Mouse (Mus musculus): Measurements from ENCODE around the gene Ints1. TPM values are rescaled to one million over a fixed set of nuclear protein-coding genes. Genes with fewer than 3 reads are reported as not detected.

Ints1 gene
- total RNA-seq, 2 experiments from 2014 or later = 32.8 to 40.4 TPM

DNA sequence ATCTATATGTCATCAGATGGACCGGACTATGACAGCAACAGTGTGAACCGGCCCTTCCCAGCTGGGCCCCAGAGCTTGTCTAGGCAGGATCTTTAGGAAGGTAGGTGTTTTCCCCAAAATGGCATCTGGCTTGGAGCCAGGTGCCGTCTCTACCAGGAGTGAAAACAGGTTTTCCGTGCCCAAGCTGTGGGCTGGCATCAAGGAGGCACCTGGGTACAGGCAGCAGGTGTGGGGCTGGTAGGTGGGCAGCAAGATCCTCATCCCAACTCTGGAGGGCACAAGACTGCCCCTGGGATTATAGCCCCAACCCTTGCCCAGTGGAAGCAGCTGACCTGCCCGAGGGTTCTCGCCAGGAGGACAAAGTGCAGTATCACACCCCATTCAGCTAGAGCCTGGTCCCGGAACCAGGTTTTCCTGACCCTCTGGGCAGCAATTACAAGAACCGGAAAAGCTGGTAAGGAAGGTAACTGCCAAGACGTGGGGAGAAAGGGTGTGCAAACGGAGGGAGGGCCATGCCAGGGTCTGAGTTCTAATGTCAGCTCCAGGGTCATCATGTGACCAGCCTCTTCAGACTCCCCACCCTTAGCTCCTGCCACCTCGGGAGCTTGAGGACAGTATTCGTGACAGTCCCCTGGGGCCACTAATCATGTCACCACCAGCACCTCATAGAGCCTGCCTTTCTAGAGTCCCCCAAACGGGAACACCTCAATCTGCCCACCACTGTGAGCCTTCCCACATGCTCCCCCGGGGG is 37.5 kb downstream of the Ints1 start:
- intact Hi-C loops (cut with DNase I) = no loop called here

GRCm38 (mm10) chr5:139736504-139736940 is 39.0 kb downstream of the Ints1 start:
- H3K27ac ChIP-seq = peak overlapping the region; percentile 66
- intact Hi-C loops (cut with DNase I) = no loop called here
- DNase-seq = no peak
- H3K4me3 ChIP-seq = peak overlapping the region; percentile 85
- no peak for TF ChIP-seq CTCF (IDR thresholded peaks at IDR 0.05)

More for the DNA sequence above, 37.5 kb downstream of the Ints1 start:
- Histone ChIP-seq H3K27ac (no peak overlapping the region), H3K4me3 (no peak overlapping the region)
- DNase-seq = no peak
- TF ChIP-seq CTCF (IDR thresholded peaks at IDR 0.05) = no peak

DNA sequence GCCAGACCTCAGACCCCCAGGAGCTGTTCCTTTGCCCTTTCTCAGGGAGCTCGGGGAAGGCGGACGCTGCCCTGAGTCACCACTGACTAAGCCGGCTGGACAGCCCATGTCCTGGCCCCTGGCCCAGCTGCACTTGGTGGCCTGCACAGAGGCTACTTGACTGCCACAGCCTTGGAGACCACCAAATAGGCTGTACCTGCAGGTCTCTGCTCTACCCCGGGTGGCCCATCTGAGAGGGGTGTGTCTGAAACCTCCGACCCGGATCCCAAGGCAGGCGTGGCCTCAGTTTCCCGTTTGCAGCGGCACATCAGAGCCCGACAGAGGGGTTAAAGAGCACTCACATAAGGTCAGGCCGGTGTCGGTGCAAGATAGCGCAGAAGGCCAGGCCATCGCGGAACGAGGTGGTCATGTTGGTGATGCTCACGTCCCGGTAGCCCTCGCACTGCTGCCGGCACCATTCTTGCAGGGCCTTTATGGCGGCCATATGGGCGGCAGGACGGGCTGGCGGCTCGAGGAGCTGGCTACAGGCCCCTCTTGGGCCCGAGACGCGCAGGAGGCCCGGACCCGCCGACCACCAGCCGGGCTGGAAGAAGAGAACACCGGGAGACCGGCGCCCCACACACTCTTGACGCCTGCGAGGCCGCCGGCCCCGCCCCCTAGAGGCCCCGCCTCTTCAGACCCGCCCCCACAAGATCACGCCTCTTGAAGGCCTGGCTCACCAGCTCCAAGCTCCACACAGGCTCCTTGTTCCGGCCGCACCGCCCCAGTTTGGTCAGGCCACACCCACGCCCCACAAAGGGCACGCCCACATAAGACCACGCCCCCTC is 39.6 kb downstream of the Ints1 start, which contains the start of gene Micall2:
Gene Micall2, minus strand, starts transcription at position 660 of the 827 bp plus-strand sequence.
- H3K4me3 ChIP-seq = peak within 1 kb of the TSS; percentile 85
- intact Hi-C loops (cut with DNase I) = no loop called here

GRCm38 (mm10) chr5:139734746-139735145 is 40.7 kb downstream of the Ints1 start:
- TF ChIP-seq CTCF (IDR thresholded peaks at IDR 0.05) = no peak
- no peak for DNase-seq
- Histone ChIP-seq H3K4me3 (peak overlapping the region; percentile 85), H3K27ac (peak overlapping the region; percentile 80)
- intact Hi-C loops (cut with DNase I) = no loop called here

More for the DNA sequence above, 39.6 kb downstream of the Ints1 start, which contains the start of gene Micall2:
- DNase-seq = peak; percentile 95
- TF ChIP-seq CTCF (IDR thresholded peaks at IDR 0.05) = no peak
- peak within 1 kb of the TSS; percentile 80 for H3K27ac ChIP-seq

DNA sequence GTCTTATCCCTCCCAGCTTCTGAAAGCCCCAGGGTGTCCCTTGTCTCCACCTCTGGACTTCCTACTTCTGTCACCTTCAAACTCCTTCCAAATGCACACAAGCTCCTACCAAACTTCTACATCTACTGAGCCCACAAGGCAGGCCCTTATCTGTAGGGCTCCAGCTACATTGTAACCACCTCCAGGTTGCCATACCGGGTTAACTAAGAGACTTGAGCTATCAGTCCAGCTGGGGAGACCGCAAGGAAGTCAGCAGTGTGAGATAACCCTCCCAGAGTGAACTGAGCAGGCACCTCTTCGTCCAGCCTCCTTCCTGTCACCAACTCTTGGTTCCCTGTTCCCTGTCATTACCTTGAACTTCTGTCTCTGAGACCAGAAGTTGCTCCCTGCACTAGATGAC is 41.5 kb downstream of the Ints1 start:
- DNase-seq = no peak
- intact Hi-C loops (cut with DNase I) = no loop called here
- no peak overlapping the region; the same call in 1 of the 2 replicates for H3K4me3 ChIP-seq
- H3K27ac ChIP-seq = no peak overlapping the region
- TF ChIP-seq CTCF (IDR thresholded peaks at IDR 0.05) = no peak

- intact Hi-C loops (cut with DNase I) = no loop called here
- TF ChIP-seq CTCF (IDR thresholded peaks at IDR 0.05) = no peak
- H3K27ac ChIP-seq = peak overlapping the region; percentile 64
- DNase-seq = peak; percentile 51
- peak overlapping the region; percentile 27 for H3K4me3 ChIP-seq
These were observed 42.8 kb downstream of the Ints1 start for GRCm38 (mm10) chr5:139732634-139733107.

DNA sequence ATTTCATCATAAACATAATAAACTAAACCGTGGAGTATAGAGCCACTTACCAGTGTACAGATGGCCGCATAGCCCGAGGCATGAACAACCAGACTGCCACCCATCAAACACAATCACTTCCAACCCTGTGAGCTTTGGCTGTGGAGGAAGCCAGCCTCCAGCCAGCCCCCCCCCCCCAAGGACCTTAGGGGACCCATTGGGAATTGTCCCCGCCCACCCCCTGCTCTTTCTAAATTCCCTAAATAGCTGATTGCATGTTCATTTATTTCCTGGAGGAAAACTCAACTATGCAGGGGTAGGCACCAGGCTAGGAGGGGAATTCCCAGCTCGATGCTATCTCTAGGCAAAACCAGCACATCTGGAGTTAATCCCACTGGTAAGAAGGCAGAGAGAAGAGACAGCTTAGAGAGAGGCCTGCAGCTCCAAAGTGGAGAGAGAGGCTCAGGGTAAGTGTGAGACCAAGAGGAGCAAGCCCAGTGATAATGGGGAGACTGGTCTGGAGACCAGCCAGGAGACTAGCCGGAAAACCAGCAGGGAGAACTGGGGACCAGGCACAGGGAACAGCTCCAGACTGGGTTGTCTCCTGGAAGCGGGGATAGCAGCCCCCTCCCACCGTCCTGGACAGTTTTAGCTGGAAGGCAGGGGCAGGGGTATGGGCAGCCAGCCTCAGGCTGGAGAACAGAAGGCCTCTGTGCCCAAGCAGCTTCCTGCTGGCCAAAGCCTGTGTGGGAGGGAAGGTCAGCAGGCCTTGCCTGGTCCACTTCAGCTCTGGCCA is 44.6 kb downstream of the Ints1 start:
- intact Hi-C loops (cut with DNase I) = no loop called here
- Histone ChIP-seq H3K27ac (peak overlapping the region; percentile 53), H3K4me3 (no peak overlapping the region; the same call in 1 of the 2 replicates)
- TF ChIP-seq CTCF (IDR thresholded peaks at IDR 0.05) = no peak
- no peak for DNase-seq

DNA sequence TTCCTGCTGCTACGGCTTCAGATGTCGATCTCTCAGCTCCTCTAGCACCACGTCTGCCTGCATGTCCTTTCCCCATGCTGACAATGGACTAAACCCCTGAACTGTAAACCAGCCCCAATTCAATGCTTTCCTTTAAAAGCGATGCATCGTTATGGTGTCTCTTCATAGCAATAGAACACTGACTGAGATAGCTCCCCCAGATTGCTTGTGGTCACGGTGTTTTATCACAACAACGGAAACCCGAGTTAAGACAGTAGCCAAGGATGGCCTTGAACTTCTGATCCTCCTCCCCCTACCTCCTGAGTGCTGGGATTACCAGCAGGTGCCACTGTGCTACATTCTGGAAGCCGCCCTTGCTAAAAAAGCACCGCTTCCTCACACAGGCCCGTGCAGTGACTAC is 48.2 kb downstream of the Ints1 start:
- no peak for TF ChIP-seq CTCF (IDR thresholded peaks at IDR 0.05)
- H3K27ac ChIP-seq = no peak overlapping the region
- no peak for DNase-seq
- intact Hi-C loops (cut with DNase I) = no loop called here
- no peak overlapping the region for H3K4me3 ChIP-seq

DNA sequence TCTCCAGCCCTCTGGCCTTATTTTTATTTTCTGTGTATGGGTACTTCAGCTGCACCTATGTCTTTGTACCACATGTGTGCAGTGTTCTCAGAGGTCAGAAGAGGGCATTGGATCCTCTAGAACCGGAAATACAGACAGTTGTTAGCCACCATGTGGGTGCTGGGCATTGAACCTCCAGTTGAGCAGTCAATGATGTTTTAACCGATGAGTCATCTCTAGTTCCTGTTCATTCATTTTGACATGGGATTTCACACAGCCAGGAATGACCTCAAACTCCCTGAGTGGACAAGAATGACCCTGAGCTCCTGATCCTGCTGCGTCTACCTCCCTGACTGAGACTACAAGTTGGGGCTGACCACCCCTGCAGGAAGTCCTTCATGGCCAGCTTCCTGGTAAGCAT is 49.3 kb downstream of the Ints1 start:
- intact Hi-C loops (cut with DNase I) = no loop called here
- no peak overlapping the region for H3K4me3 ChIP-seq
- H3K27ac ChIP-seq = no peak overlapping the region
- DNase-seq = no peak
- no peak for TF ChIP-seq CTCF (IDR thresholded peaks at IDR 0.05)

GRCm38 (mm10) chr5:139724336-139725116 is 50.9 kb downstream of the Ints1 start:
- no peak overlapping the region; the same call in 1 of the 2 replicates for H3K4me3 ChIP-seq

GRCm38 (mm10) chr5:139723113-139723512 is 52.4 kb downstream of the Ints1 start:
- Histone ChIP-seq H3K27ac (peak overlapping the region; percentile 31; the same call in 1 of the 2 replicates), H3K4me3 (no peak overlapping the region)
- TF ChIP-seq CTCF (IDR thresholded peaks at IDR 0.05) = no peak
- intact Hi-C loops (cut with DNase I) = no loop called here
- no peak for DNase-seq

More at GRCm38 (mm10) chr5:139724336-139725116, 50.9 kb downstream of the Ints1 start:
- peak overlapping the region; percentile 61 for H3K27ac ChIP-seq
- intact Hi-C loops (cut with DNase I) = no loop called here
- DNase-seq = peak; percentile 58
- TF ChIP-seq CTCF (IDR thresholded peaks at IDR 0.05) = no peak

Measured in gastrocnemius, adult 2 months (tissue).